Mouse (Mus musculus): ENCODE results near the gene Mpped2. TPM values are rescaled to one million over a fixed set of nuclear protein-coding genes. Genes with fewer than 3 reads are reported as not detected.

Gene Mpped2
- total and polyA plus RNA-seq, 3 experiments: 0.04 to 0.10 TPM; not detected in 1

GRCm38 (mm10) chr2:106754696-106755095 lies 61.6 kb downstream of the Mpped2 start:
- peaks cover 0 to 3% of the 10 kb centered on the region in 2 experiments; a peak in 1 of 4 replicates for H3K36me3 ChIP-seq (ENCODE audit: control insufficient read depth in 1 of 2, insufficient read depth in 2 of 2, low read length in 2 of 2)
- H3K4me1 ChIP-seq (ENCODE audit: control insufficient read depth in 1 of 2, insufficient read depth in 2 of 2, low read length in 2 of 2): peaks cover 0 to 5% of the 10 kb centered on the region in 2 experiments; a peak in 2 of 4 replicates
- no peak overlapping the region for H3K9ac ChIP-seq (ENCODE audit: control insufficient read depth, low read depth, low read length, poor library complexity, severe bottlenecking)
- no peak overlapping the region for H3K4me3 ChIP-seq (ENCODE audit: control insufficient read depth in 1 of 2, insufficient read depth in 1 of 2, low read depth in 2 of 2, low read length in 2 of 2)
- no peak for DNase-seq (ENCODE audit: low read depth, low spot score)
- H3K27me3 ChIP-seq (ENCODE audit: control insufficient read depth in 1 of 2, insufficient read depth in 2 of 2, low read length in 2 of 2): no peaks in the 10 kb centered on the region
- H3K79me2 ChIP-seq (ENCODE audit: control insufficient read depth, insufficient read depth, low read length, poor library complexity): no peaks in the 10 kb centered on the region
- H3K27ac ChIP-seq (ENCODE audit: control insufficient read depth, low read depth, low read length): no peak overlapping the region
- H3K9me3 ChIP-seq (replicated peaks; ENCODE audit: insufficient read depth, low read length): no peaks in the 10 kb centered on the region
- no peak for TF ChIP-seq SMC3 (IDR thresholded peaks at IDR 0.05; ENCODE audit: low read depth, low read length)
- TF ChIP-seq BHLHE40 (IDR thresholded peaks at IDR 0.05; ENCODE audit: borderline replicate concordance, low read depth, low read length): no peak
- TF ChIP-seq E2F4 (IDR thresholded peaks at IDR 0.05; ENCODE audit: borderline replicate concordance, low read depth, low read length): no peak
- no peak for TF ChIP-seq UBTF (IDR thresholded peaks at IDR 0.05; ENCODE audit: borderline replicate concordance, insufficient read depth, low read depth, low read length)
- no peak for TF ChIP-seq TCF12 (IDR thresholded peaks at IDR 0.05; ENCODE audit: low read depth, low read length)
- no peak for TF ChIP-seq RAD21 (IDR thresholded peaks at IDR 0.05; ENCODE audit: low read depth, low read length)
- TF ChIP-seq POLR2AphosphoS2 (IDR thresholded peaks at IDR 0.05; ENCODE audit: low read length): no peak
- no peak for TF ChIP-seq JUND (IDR thresholded peaks at IDR 0.05; ENCODE audit: low read depth, low read length)
- TF ChIP-seq ZKSCAN1 (IDR thresholded peaks at IDR 0.05; ENCODE audit: low read depth, low read length): no peak
- TF ChIP-seq RCOR1 (IDR thresholded peaks at IDR 0.05; ENCODE audit: low read depth, low read length): no peak
- no peak for TF ChIP-seq ELF1 (IDR thresholded peaks at IDR 0.05; ENCODE audit: low read depth, low read length)
- no peak for TF ChIP-seq MYC (IDR thresholded peaks at IDR 0.05; ENCODE audit: low read depth, low read length)
- TF ChIP-seq ETS1 (IDR thresholded peaks at IDR 0.05; ENCODE audit: low read depth, low read length): no peak
- TF ChIP-seq MAFK (IDR thresholded peaks at IDR 0.05; ENCODE audit: borderline replicate concordance, low read depth, low read length): no peak

DNA sequence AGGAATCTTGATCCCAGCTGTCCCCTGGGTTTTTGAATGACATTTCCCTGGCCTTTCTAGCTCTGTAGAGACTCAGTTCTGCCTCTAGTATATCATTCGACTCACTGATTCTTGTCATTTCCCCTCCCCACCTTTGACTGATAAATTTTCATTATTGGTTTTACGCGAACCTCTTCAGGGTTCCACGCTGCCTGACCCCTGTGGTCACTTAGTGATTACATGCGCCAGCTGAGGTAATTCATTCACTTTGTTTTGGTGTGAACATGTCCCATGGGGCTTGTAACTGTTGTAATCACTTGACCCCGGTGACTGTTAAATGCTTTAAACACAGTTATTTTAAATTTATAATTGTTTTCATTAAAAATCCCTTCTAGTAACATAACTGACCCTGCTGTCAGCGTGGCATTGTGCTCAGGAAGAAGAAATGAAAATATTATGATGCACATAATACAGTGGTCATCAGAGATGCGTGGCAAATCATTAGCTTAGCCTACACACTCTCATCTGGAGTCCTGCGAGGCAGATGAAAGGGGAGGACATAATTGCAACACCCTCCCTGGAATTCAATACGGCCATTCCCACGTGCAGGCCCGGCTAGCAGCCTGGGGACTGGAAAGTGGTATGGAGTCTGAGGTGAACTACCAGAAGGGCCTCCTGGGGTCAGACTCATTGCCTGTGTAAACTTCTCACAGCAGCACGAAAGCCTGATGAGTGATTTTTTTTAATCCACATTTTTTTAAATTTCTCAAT lies 63.5 kb downstream of the Mpped2 start:
- no peaks in the 10 kb centered on the region for H3K27me3 ChIP-seq (ENCODE audit: control insufficient read depth in 1 of 2, insufficient read depth in 2 of 2, low read length in 2 of 2)
- H3K9ac ChIP-seq (ENCODE audit: control insufficient read depth, low read depth, low read length, poor library complexity, severe bottlenecking): no peak overlapping the region
- no peak for TF ChIP-seq NRF1 (IDR thresholded peaks at IDR 0.05; ENCODE audit: insufficient read depth, low read depth, low read length, poor library complexity, severe bottlenecking)
- TF ChIP-seq ZNF384 (IDR thresholded peaks at IDR 0.05; ENCODE audit: low read depth, low read length): no peak
- no peak for TF ChIP-seq ZKSCAN1 (IDR thresholded peaks at IDR 0.05; ENCODE audit: low read depth, low read length)
- no peak for TF ChIP-seq MAZ (IDR thresholded peaks at IDR 0.05; ENCODE audit: low read depth, low read length)
- TF ChIP-seq POLR2A (IDR thresholded peaks at IDR 0.05; ENCODE audit: control insufficient read depth in 1 of 2, insufficient read depth in 1 of 2, low read depth in 1 of 2, low read length in 2 of 2, poor library complexity in 1 of 2): no peak
- TF ChIP-seq ZC3H11A (IDR thresholded peaks at IDR 0.05; ENCODE audit: low read depth, low read length): no peak
- no peak for DNase-seq (ENCODE audit: low read depth, low spot score)
- H3K79me2 ChIP-seq (ENCODE audit: control insufficient read depth, insufficient read depth, low read length, poor library complexity): no peaks in the 10 kb centered on the region
- H3K4me3 ChIP-seq (ENCODE audit: control insufficient read depth in 1 of 2, insufficient read depth in 1 of 2, low read depth in 2 of 2, low read length in 2 of 2): no peak overlapping the region
- H3K36me3 ChIP-seq (ENCODE audit: control insufficient read depth in 1 of 2, insufficient read depth in 2 of 2, low read length in 2 of 2): peaks cover 0 to 3% of the 10 kb centered on the region in 2 experiments; a peak in 1 of 4 replicates
- H3K27ac ChIP-seq (ENCODE audit: control insufficient read depth, low read depth, low read length): no peak overlapping the region
- peaks cover 4 to 5% of the 10 kb centered on the region in 2 experiments; a peak in 3 of 4 replicates for H3K4me1 ChIP-seq (ENCODE audit: control insufficient read depth in 1 of 2, insufficient read depth in 2 of 2, low read length in 2 of 2)
- no peaks in the 10 kb centered on the region for H3K9me3 ChIP-seq (replicated peaks; ENCODE audit: insufficient read depth, low read length)
